Mouse (Mus musculus) megakaryocyte, embryonic 14.5 days (primary cell): Measurements from ENCODE around the gene Rho. TPM values are rescaled to one million over a fixed set of nuclear protein-coding genes. Genes with fewer than 3 reads are reported as not detected.

ENCODE experiments used
- H3K27me3 ChIP-seq: replicated peaks from 2 replicates; pipeline ENCODE3; 2012; ENCODE audit warnings: inconsistent platforms
- H3K36me3 ChIP-seq: replicated peaks from 2 replicates; pipeline ENCODE3; 2012; ENCODE audit warnings: low read length, inconsistent platforms, mixed read lengths
- H3K4me1 ChIP-seq: 2 replicates; pipeline ENCODE4 v1.6.1; 2012; ENCODE audit warnings: inconsistent platforms
- H3K4me3 ChIP-seq: replicated peaks from 2 replicates; pipeline ENCODE3; 2012; ENCODE audit warnings: moderate library complexity, mild to moderate bottlenecking, inconsistent platforms
- H3K9me3 ChIP-seq: 2 replicates; pipeline ENCODE4 v1.6.1; 2012; ENCODE audit warnings: inconsistent platforms
- FLI1 ChIP-seq: IDR thresholded peaks from 2 replicates; pipeline ENCODE4 v1.6.1; 2012; ENCODE audit warnings: low read length, inconsistent platforms, mixed read lengths
- GATA1 ChIP-seq: IDR thresholded peaks from 3 replicates; pipeline ENCODE4 v1.6.1; 2012; ENCODE audit warnings: mixed read lengths, low read length, inconsistent platforms, borderline replicate concordance
- polyA plus RNA-seq: library from polyadenylated mRNA; stranded (reverse); fragments of >175 nt; gene quantifications from 2 replicates; pipeline ENCODE4 v1.2.3, GENCODE M21; 2012; ENCODE audit warnings: low replicate concordance; ENCODE audit not compliant: insufficient read depth

The Rho gene
- polyA plus RNA-seq, 1 experiment, result not detected

- no peaks in the 10 kb centered on the region for H3K9me3 ChIP-seq
- no peaks in the 10 kb centered on the region for H3K36me3 ChIP-seq
These were observed 13.1 kb downstream of the Rho start, which contains the start of gene H1foo for GRCm38 (mm10) chr6:115944638-115945037. H1foo (plus strand) TSS chr6:115944938.

GRCm38 (mm10) chr6:115945633-115946032 is 14.1 kb downstream of the Rho start:
- H3K9me3 ChIP-seq, result no peaks in the 10 kb centered on the region
- TF ChIP-seq GATA1 (no peak), FLI1 (no peak)
- H3K36me3 ChIP-seq, result no peaks in the 10 kb centered on the region
- no peak overlapping the region for H3K4me3 ChIP-seq
- H3K4me1 ChIP-seq, result peaks cover 89% of the 10 kb centered on the region
- H3K27me3 ChIP-seq, result peaks cover 53% of the 10 kb centered on the region

More at GRCm38 (mm10) chr6:115944638-115945037, 13.1 kb downstream of the Rho start, which contains the start of gene H1foo:
- Histone ChIP-seq H3K4me3 (no peak within 1 kb of the TSS), H3K4me1 (peaks cover 80% of the 10 kb centered on the region), H3K27me3 (peaks cover 47% of the 10 kb centered on the region)
- TF ChIP-seq GATA1 (no peak), FLI1 (no peak)

GRCm38 (mm10) chr6:115946389-115946788 is 14.8 kb downstream of the Rho start:
- Histone ChIP-seq H3K4me3 (no peak overlapping the region), H3K36me3 (no peaks in the 10 kb centered on the region), H3K4me1 (peaks cover 82% of the 10 kb centered on the region), H3K9me3 (peaks cover 4% of the 10 kb centered on the region), H3K27me3 (peaks cover 52% of the 10 kb centered on the region)
- TF ChIP-seq GATA1 (no peak), FLI1 (no peak)

GRCm38 (mm10) chr6:115954506-115955074 is 23.0 kb downstream of the Rho start:
- Histone ChIP-seq H3K4me1 (peaks cover 39% of the 10 kb centered on the region), H3K27me3 (peaks cover 28% of the 10 kb centered on the region), H3K36me3 (peaks cover 42% of the 10 kb centered on the region), H3K9me3 (peaks cover 14% of the 10 kb centered on the region), H3K4me3 (no peak overlapping the region)
- TF ChIP-seq FLI1 (no peak), GATA1 (no peak)

- Histone ChIP-seq H3K36me3 (peaks cover 48% of the 10 kb centered on the region), H3K9me3 (peaks cover 14% of the 10 kb centered on the region), H3K4me1 (peaks cover 33% of the 10 kb centered on the region), H3K27me3 (peaks cover 25% of the 10 kb centered on the region), H3K4me3 (no peak overlapping the region)
- TF ChIP-seq GATA1 (no peak), FLI1 (no peak)
These were observed 23.6 kb downstream of the Rho start for GRCm38 (mm10) chr6:115955169-115955568.

GRCm38 (mm10) chr6:115955664-115956063 is 24.1 kb downstream of the Rho start:
- H3K4me1 ChIP-seq, result peaks cover 28% of the 10 kb centered on the region
- no peak overlapping the region for H3K4me3 ChIP-seq
- TF ChIP-seq GATA1 (no peak), FLI1 (no peak)
- H3K36me3 ChIP-seq, result peaks cover 53% of the 10 kb centered on the region
- peaks cover 14% of the 10 kb centered on the region for H3K9me3 ChIP-seq
- peaks cover 26% of the 10 kb centered on the region for H3K27me3 ChIP-seq

GRCm38 (mm10) chr6:115956418-115956921 is 24.9 kb downstream of the Rho start:
- peaks cover 31% of the 10 kb centered on the region for H3K27me3 ChIP-seq
- no peak for TF ChIP-seq FLI1
- TF ChIP-seq GATA1, result no peak
- peaks cover 28% of the 10 kb centered on the region for H3K4me1 ChIP-seq
- no peak overlapping the region for H3K4me3 ChIP-seq
- peaks cover 9% of the 10 kb centered on the region for H3K9me3 ChIP-seq
- H3K36me3 ChIP-seq, result peaks cover 60% of the 10 kb centered on the region

GRCm38 (mm10) chr6:115956922-115957601 is 25.5 kb downstream of the Rho start:
- Histone ChIP-seq H3K4me3 (no peak overlapping the region), H3K9me3 (peaks cover 4% of the 10 kb centered on the region), H3K27me3 (peaks cover 31% of the 10 kb centered on the region), H3K4me1 (peaks cover 28% of the 10 kb centered on the region), H3K36me3 (peaks cover 66% of the 10 kb centered on the region)
- TF ChIP-seq GATA1, result no peak

- Histone ChIP-seq H3K9me3 (no peaks in the 10 kb centered on the region), H3K27me3 (peaks cover 28% of the 10 kb centered on the region), H3K4me1 (peaks cover 31% of the 10 kb centered on the region), H3K4me3 (no peak overlapping the region), H3K36me3 (peaks cover 72% of the 10 kb centered on the region)
- TF ChIP-seq GATA1 (no peak), FLI1 (no peak)
These were observed 26.1 kb downstream of the Rho start for GRCm38 (mm10) chr6:115957681-115958080.

GRCm38 (mm10) chr6:115958445-115958844 is 26.9 kb downstream of the Rho start:
- Histone ChIP-seq H3K4me1 (peaks cover 31% of the 10 kb centered on the region), H3K27me3 (peaks cover 26% of the 10 kb centered on the region), H3K9me3 (no peaks in the 10 kb centered on the region), H3K4me3 (no peak overlapping the region), H3K36me3 (peaks cover 79% of the 10 kb centered on the region)
- no peak for TF ChIP-seq GATA1
- TF ChIP-seq FLI1, result no peak
